Mouse (Mus musculus): Measurements from ENCODE around the gene Aatk. TPM values are rescaled to one million over a fixed set of nuclear protein-coding genes. Genes with fewer than 3 reads are reported as not detected.

Aatk gene
- total RNA-seq, 2 experiments from 2014 or later: 3.4 to 4.4 TPM

GRCm38 (mm10) chr11:120002041-120002440 is 44.9 kb downstream of the Aatk start:
- ATAC-seq (ENCODE audit: poor library complexity, severe bottlenecking): no peak

GRCm38 (mm10) chr11:119997351-119997750 is 49.6 kb downstream of the Aatk start:
- ATAC-seq (ENCODE audit: poor library complexity, severe bottlenecking): no peak

- ATAC-seq (ENCODE audit: poor library complexity, severe bottlenecking): peak; percentile 89
Measured at GRCm38 (mm10) chr11:119991338-119991678, 55.7 kb downstream of the Aatk start.

- ATAC-seq (ENCODE audit: poor library complexity, severe bottlenecking): no peak
Measured at GRCm38 (mm10) chr11:119990658-119991337, 56.2 kb downstream of the Aatk start.

GRCm38 (mm10) chr11:119989115-119989564 is 57.8 kb downstream of the Aatk start:
- no peak for ATAC-seq (ENCODE audit: poor library complexity, severe bottlenecking)

GRCm38 (mm10) chr11:119988391-119988790 is 58.6 kb downstream of the Aatk start:
- no peak for ATAC-seq (ENCODE audit: poor library complexity, severe bottlenecking)

- no peak for ATAC-seq (ENCODE audit: poor library complexity, severe bottlenecking)
Measured at GRCm38 (mm10) chr11:119987876-119988275, 59.1 kb downstream of the Aatk start.

- ATAC-seq (ENCODE audit: poor library complexity, severe bottlenecking): no peak
Measured at GRCm38 (mm10) chr11:119986751-119987425, 60.1 kb downstream of the Aatk start.

- ATAC-seq (ENCODE audit: poor library complexity, severe bottlenecking): no peak
Measured at GRCm38 (mm10) chr11:119983151-119983550, 63.8 kb downstream of the Aatk start.

- no peak for ATAC-seq (ENCODE audit: poor library complexity, severe bottlenecking)
Measured at GRCm38 (mm10) chr11:119982236-119982635, 64.7 kb downstream of the Aatk start.

GRCm38 (mm10) chr11:119981769-119982168 is 65.2 kb downstream of the Aatk start:
- no peak for ATAC-seq (ENCODE audit: poor library complexity, severe bottlenecking)

- no peak for ATAC-seq (ENCODE audit: poor library complexity, severe bottlenecking)
Measured at GRCm38 (mm10) chr11:119979596-119980385, 67.2 kb downstream of the Aatk start.

- ATAC-seq (ENCODE audit: poor library complexity, severe bottlenecking): no peak
Measured at GRCm38 (mm10) chr11:119978701-119979100, 68.3 kb downstream of the Aatk start.

- ATAC-seq (ENCODE audit: poor library complexity, severe bottlenecking): no peak
Measured at GRCm38 (mm10) chr11:119975739-119976501, 71.0 kb downstream of the Aatk start.

GRCm38 (mm10) chr11:119973789-119974188 is 73.2 kb downstream of the Aatk start:
- no peak for ATAC-seq (ENCODE audit: poor library complexity, severe bottlenecking)

GRCm38 (mm10) chr11:119970021-119970851 is 76.7 kb downstream of the Aatk start:
- ATAC-seq (ENCODE audit: poor library complexity, severe bottlenecking): no peak

GRCm38 (mm10) chr11:119967892-119968291 is 79.1 kb downstream of the Aatk start:
- ATAC-seq (ENCODE audit: poor library complexity, severe bottlenecking): no peak

- ATAC-seq (ENCODE audit: poor library complexity, severe bottlenecking): no peak
Measured at GRCm38 (mm10) chr11:119967401-119967800, 79.6 kb downstream of the Aatk start.

- no peak for ATAC-seq (ENCODE audit: poor library complexity, severe bottlenecking)
Measured at GRCm38 (mm10) chr11:119966294-119966693, 80.7 kb downstream of the Aatk start.

- ATAC-seq (ENCODE audit: poor library complexity, severe bottlenecking): no peak
Measured at GRCm38 (mm10) chr11:119965053-119965452, 81.9 kb downstream of the Aatk start.

Measured in megakaryocyte, adult 5-6 weeks (primary cell).